In the genomic region with DNA sequence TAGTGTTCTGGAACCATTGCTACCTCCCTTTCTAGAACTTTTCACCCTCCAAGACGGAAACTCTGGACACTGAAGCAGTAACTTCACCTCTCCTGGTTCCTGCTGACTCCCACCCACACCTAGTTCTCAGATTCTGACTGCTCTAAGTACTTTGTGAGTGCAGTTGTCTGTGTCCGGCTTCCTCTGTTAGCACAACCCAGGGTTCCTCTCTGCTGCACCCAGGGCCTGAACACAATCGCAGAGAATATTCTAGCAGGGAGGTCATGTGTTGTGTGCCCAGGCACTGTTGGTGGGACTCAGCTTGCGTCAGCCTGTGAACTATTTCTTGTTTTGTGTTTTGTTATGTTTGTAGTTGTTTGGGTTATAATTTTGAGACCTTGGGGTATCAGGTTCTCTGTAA, we compare ENCODE assay signal across 24 mouse cellular contexts. TPM values are rescaled to one million over a fixed set of nuclear protein-coding genes. Genes with fewer than 3 reads are reported as not detected.
"Had no signal": no experiment of that assay in that cellular context is flagged by ENCODE, and none has a peak within 500 bp of the region (broad histone marks: within the 10 kb centered on the region; RNA-seq: fewer than 3 reads in every experiment).

No protein-coding gene starts in this region.

- H3K4me2 ChIP-seq: heart, embryonic 12.5 days; hindbrain, embryonic 13.5 days; hindbrain, embryonic 15.5 days; kidney, embryonic 15.5 days; limb, embryonic 12.5 days; liver, embryonic 11.5 days had no signal

- H3K4me3 ChIP-seq: heart, embryonic 10.5 days; heart, embryonic 12.5 days; hindbrain, embryonic 13.5 days; hindbrain, embryonic 15.5 days; kidney, embryonic 15.5 days; layer of hippocampus, adult 2 months; left cerebral cortex, adult 2 months; limb, embryonic 10.5 days; limb, embryonic 12.5 days had no signal

- DNase-seq: gastrocnemius, postnatal 25 days; heart, adult 18-20 months; heart, postnatal 10 days; kidney, adult 11 months; kidney, adult 2 months; kidney, adult 9 months; kidney, postnatal 14 days; kidney, postnatal 36 days; liver had no signal

- H3K27ac ChIP-seq: heart, embryonic 10.5 days; hindbrain, embryonic 13.5 days; hindbrain, embryonic 15.5 days; hindbrain, postnatal 0 days; kidney, embryonic 15.5 days; kidney, postnatal 0 days; layer of hippocampus, adult 2 months; left cerebral cortex, adult 2 months; limb, embryonic 10.5 days; limb, embryonic 12.5 days had no signal

- H3K9me3 ChIP-seq: heart, embryonic 10.5 days; heart, embryonic 12.5 days; hindbrain, embryonic 13.5 days; hindbrain, embryonic 15.5 days; kidney, embryonic 15.5 days; limb, embryonic 10.5 days; limb, embryonic 12.5 days had no signal

- H3K36me3 ChIP-seq: heart, embryonic 10.5 days; heart, embryonic 12.5 days; hindbrain, embryonic 13.5 days; hindbrain, embryonic 15.5 days; kidney, embryonic 15.5 days; limb, embryonic 10.5 days; limb, embryonic 12.5 days had no signal

- H3K9ac ChIP-seq: heart, embryonic 12.5 days; hindbrain, embryonic 13.5 days; hindbrain, embryonic 15.5 days; kidney, embryonic 15.5 days; limb, embryonic 12.5 days had no signal

RNA-seq across cellular contexts. Expression of a gene that starts 11.9 kb away (rescaled TPM):
- total RNA-seq: hindbrain, postnatal 0 days; layer of hippocampus, postnatal 25 days had no signal

RNA-seq across cellular contexts. Expression of a gene that starts 44.6 kb away (rescaled TPM):
- total RNA-seq: granulocyte monocyte progenitor cell, adult 5-6 weeks; hematopoietic stem cell, adult 5-6 weeks had no signal
